Mouse (Mus musculus): ENCODE results near the gene Rbm47. TPM values are rescaled to one million over a fixed set of nuclear protein-coding genes. Genes with fewer than 3 reads are reported as not detected.
A peak's percentile ranks its signal among the peaks of the same experiment; 100 is the strongest.

Gene Rbm47
- polyA plus RNA-seq, 1 experiment from 2014 or later = 28.5 TPM

DNA sequence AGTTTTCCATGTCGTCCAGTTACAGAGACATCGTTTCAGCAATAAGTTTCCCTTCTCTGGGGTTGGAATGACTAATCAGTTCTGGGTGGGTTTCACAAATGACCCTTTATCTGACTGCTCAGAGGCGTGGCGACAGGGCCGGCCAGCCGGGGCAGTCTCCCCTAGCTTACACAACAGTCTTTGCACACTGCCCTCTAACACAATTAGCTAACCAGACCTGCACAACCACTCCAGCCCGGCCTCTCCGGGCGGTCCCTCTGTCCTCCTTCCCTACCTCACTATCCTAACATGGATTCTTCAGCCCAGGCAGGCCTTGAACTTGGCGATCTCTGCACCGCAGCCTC lies 90.7 kb downstream of the Rbm47 start:
- no peaks in the 10 kb centered on the region for H3K27me3 ChIP-seq
- WGBS = 54% methylated on average over 11 of the region's 11 CpGs
- H3K9me3 ChIP-seq = no peaks in the 10 kb centered on the region
- peak overlapping the region; percentile 43 for H3K4me2 ChIP-seq
- H3K4me1 ChIP-seq = peaks cover 25% of the 10 kb centered on the region
- H3K36me3 ChIP-seq = no peaks in the 10 kb centered on the region
- H3K27ac ChIP-seq = peak overlapping the region; percentile 93
- no peak overlapping the region for H3K4me3 ChIP-seq
- ATAC-seq (ENCODE audit: borderline replicate concordance, extremely low read depth, low FRiP score, low TSS enrichment) = no peak
- H3K9ac ChIP-seq = no peak overlapping the region

DNA sequence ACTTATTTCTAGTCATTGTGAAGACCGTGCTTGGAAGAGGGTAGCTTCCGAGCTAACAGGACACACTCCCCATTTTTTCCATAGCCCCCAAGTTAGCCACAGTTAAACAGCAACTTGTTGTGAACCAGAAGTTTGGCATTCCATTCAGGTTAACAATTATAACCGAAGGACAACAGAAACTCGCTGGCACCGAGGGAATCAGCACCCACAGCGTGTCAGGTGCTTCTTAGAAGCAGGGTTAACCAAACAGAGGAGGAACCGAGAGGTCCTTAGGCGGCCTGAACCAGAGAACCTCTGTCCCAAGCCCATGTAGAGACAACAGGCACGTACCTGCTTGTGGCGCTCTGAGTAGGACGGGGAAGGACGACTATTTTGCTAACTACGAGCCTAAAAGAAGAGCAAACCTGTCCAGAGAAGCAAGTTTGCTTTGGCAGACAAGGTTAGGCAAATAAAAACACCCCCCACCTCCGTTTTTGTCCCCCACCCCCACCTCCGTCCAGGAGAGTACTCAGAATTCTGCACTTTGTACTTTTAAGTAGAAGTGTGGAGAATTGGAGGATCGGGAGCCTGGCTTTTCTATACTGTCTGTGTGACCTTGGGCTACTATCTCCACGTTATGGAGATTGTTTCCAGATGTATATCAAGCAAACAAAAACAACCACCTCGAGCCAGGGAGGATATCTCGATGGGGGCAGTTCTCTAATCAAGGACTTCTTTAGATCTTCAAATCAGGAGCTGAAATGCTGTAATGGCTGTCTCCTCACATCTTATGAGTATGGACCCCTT lies 91.3 kb downstream of the Rbm47 start:
- H3K9me3 ChIP-seq = no peaks in the 10 kb centered on the region
- no peak overlapping the region for H3K4me3 ChIP-seq
- H3K27ac ChIP-seq = peak overlapping the region; percentile 93
- no peaks in the 10 kb centered on the region for H3K27me3 ChIP-seq
- H3K9ac ChIP-seq = no peak overlapping the region
- WGBS = 54% methylated on average over 19 of the region's 19 CpGs
- ATAC-seq (ENCODE audit: borderline replicate concordance, extremely low read depth, low FRiP score, low TSS enrichment) = no peak
- peak overlapping the region; percentile 43 for H3K4me2 ChIP-seq
- peaks cover 27% of the 10 kb centered on the region for H3K4me1 ChIP-seq
- H3K36me3 ChIP-seq = no peaks in the 10 kb centered on the region

DNA sequence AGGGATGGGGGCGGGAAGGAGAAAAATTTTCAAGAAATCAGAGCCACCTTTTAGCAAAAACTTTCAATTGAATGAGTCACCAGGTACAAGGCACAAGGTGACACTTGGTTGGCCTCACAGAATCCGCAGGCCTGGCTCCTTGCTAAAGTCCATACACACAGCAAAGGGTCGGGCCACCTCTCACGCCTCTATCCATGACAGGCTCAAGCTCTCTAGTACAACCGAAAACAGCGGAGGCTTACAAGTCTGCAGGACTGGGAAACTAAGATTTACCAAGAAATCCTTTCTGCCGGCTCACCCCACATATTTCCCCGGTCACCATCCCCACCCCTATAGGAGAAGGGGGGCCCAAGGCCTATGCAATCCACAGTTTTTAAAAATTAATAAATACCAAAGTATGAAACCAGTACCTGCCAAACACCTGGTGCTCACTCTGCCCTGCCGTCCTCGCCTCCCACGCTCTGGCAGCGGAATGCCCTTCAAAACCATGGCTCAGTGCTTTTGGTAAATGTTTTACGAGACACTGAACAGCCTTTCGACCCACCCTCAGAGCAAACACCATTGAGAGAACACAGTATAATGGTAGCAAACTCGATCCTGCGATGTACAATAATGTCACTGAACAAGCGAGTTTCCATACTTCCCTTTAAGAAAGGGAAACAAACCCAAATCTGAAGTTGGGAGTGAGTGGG lies 92.2 kb downstream of the Rbm47 start:
- H3K4me2 ChIP-seq = peak overlapping the region; percentile 43
- peaks cover 29% of the 10 kb centered on the region for H3K4me1 ChIP-seq
- H3K9me3 ChIP-seq = no peaks in the 10 kb centered on the region
- peak overlapping the region; percentile 27 for H3K4me3 ChIP-seq
- ATAC-seq (ENCODE audit: borderline replicate concordance, extremely low read depth, low FRiP score, low TSS enrichment) = peak; percentile 66
- H3K27ac ChIP-seq = peak overlapping the region; percentile 93
- WGBS = 64% methylated on average over 17 of the region's 17 CpGs
- H3K36me3 ChIP-seq = no peaks in the 10 kb centered on the region
- H3K9ac ChIP-seq = 0 out of 2 replicates have a peak overlapping the region, but pooled peaks have one; percentile 17
- H3K27me3 ChIP-seq = no peaks in the 10 kb centered on the region

DNA sequence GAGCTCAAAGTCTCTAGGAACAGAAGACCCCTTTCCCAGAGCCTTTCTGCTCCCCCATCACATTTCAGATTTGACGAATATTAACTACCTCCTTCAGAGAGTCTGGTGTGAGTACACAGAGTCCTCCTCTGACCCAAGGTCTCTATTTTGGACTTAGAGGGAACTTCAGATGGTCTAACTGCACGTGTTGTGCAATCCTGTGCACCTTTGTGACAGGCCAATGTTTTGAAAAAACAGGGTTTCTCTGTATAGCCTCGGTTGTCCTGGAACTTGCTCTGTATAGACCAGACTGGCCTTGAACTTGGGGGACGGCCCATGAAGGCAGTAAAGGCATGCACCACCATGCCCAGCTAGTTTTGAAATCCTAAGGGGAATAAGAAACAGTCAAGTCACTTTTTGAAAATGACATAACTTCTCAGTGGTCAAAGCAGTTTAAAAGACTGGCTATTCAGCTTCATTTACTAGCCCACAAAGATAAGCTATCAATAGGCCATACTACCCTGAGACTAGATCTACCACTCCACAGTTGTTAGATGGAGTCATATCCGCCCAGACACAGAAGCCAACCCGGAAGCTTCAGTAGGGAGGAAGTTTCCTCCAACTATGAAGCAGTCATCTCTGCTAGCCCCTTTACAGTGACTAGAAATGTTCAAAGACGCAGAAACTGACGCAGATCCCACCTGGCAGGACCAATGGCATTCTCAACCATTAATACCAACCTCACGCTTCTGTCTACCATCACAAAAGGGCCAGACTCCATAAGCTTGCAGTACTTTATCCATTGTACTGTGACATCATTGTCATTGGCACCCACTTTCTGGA lies 93.3 kb downstream of the Rbm47 start:
- Histone ChIP-seq H3K36me3 (no peaks in the 10 kb centered on the region), H3K9ac (no peak overlapping the region), H3K27ac (peak overlapping the region; percentile 93; the same call in 1 of the 2 replicates), H3K9me3 (no peaks in the 10 kb centered on the region), H3K4me1 (peaks cover 38% of the 10 kb centered on the region), H3K27me3 (no peaks in the 10 kb centered on the region), H3K4me2 (peak overlapping the region; percentile 43), H3K4me3 (peak overlapping the region; percentile 27; the same call in 1 of the 2 replicates)
- no peak for ATAC-seq (ENCODE audit: borderline replicate concordance, extremely low read depth, low FRiP score, low TSS enrichment)
- 65% methylated on average over 9 of the region's 9 CpGs for WGBS

DNA sequence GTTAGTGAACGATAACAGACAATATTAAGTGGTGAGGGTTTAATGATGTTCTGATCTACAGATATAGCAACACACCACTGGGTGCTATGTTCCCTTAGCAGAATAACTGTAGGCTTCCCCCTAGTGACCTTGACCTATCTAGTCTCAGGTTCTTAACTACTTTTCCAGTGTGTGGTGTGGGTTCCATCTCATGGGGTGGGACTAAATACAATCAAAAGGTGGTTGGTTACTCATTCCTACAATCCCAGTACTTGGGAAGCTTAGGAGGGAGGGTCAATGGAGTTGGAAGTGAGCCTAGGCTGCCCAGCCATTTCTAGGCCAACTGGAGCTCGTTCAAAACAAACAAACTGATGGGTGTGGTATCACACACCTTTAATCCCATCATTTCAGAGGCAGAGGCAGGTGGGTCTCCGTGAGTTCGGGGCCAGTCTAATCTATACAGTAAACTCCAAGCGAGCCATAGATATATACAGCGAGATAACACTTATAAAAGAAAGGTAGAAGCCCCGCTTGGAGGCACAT lies 94.4 kb downstream of the Rbm47 start:
- 82% methylated on average over 7 of the region's 7 CpGs for WGBS
- Histone ChIP-seq H3K27ac (peak overlapping the region; percentile 87; the same call in 1 of the 2 replicates), H3K9me3 (no peaks in the 10 kb centered on the region), H3K36me3 (no peaks in the 10 kb centered on the region), H3K4me3 (no peak overlapping the region), H3K4me2 (0 out of 2 replicates have a peak overlapping the region, but pooled peaks have one; percentile 10), H3K27me3 (no peaks in the 10 kb centered on the region), H3K9ac (no peak overlapping the region), H3K4me1 (peaks cover 38% of the 10 kb centered on the region)
- ATAC-seq (ENCODE audit: borderline replicate concordance, extremely low read depth, low FRiP score, low TSS enrichment) = no peak

DNA sequence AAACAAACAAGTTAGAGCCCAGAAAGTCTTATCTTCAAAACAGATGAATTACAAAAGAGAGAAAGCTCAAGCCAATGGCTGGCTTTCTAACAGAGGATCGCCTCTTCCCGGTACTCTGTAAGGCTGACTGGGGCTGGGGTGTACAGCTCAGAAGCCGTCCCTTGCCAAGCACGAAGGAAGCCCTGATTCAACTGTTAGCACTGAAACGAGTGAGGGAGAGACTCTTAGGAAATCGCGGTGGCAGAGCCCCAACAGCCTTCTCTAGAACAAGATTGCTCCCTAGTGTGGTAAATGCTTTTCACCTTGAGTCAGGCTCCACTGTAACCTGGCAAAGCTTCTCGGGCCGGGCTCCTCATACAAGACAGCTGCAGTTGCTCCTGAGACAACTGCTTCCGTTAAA lies 95.5 kb downstream of the Rbm47 start:
- Histone ChIP-seq H3K9ac (no peak overlapping the region), H3K4me1 (peaks cover 35% of the 10 kb centered on the region), H3K36me3 (no peaks in the 10 kb centered on the region), H3K27me3 (no peaks in the 10 kb centered on the region), H3K4me3 (no peak overlapping the region), H3K9me3 (no peaks in the 10 kb centered on the region), H3K4me2 (peak overlapping the region; percentile 39), H3K27ac (peak overlapping the region; percentile 87)
- ATAC-seq (ENCODE audit: borderline replicate concordance, extremely low read depth, low FRiP score, low TSS enrichment) = peak; percentile 50
- 14% methylated on average over 10 of the region's 10 CpGs for WGBS

DNA sequence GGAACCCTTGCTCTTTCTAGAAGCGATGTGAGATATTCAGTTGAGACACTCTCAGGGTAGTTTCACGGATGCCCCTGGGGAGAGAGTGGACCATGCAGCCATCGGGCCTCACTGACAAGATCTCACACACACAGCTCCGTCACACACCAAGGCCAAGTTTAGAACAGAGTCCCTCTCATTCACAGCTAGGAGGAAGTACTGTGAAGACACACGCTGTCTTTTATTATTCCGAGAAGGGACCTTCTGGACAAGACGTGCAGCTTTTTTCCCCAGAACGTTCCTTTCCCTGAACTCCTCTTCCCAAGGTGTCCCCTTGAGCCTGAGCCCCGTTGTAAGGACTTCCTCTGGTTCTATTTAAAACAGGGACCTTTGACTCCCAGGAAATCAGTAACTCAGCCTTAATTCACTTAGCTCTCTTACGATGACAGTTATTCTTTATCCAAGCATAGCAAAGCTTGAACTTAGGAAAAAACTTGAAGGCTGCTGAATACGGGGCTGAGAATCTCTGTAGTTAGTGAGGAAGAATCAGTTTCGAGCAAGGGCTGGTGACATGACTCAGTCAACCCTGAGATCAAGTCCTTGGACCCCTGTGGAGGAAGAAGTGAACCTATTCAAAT lies 96.1 kb downstream of the Rbm47 start:
- ATAC-seq (ENCODE audit: borderline replicate concordance, extremely low read depth, low FRiP score, low TSS enrichment) = no peak
- peak overlapping the region; percentile 87 for H3K27ac ChIP-seq
- WGBS = 37% methylated on average over 12 of the region's 12 CpGs

DNA sequence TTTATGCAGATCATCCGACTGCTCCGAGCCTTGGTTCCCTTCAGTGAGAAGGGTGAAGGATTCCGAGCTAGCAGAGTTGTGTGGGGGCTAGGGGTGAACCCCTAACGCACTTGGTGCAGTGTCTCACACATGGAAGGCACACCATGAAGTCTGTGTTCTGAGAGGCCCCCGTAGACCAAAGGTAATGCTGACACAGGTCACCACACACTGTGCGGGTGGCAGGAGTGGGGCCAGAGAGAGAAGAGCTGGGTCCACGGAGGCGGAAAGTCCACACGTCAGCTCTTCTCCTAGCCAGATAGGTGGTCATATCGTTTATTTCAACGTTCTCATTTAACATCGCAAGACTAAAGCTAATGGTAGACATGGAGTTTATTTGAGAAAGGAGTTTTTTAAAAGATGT lies 97.0 kb downstream of the Rbm47 start:
- H3K27ac ChIP-seq = no peak overlapping the region
- H3K4me2 ChIP-seq = no peak overlapping the region
- H3K36me3 ChIP-seq = no peaks in the 10 kb centered on the region
- H3K4me3 ChIP-seq = no peak overlapping the region
- peaks cover 30% of the 10 kb centered on the region for H3K4me1 ChIP-seq
- H3K9me3 ChIP-seq = no peaks in the 10 kb centered on the region
- no peaks in the 10 kb centered on the region for H3K27me3 ChIP-seq
- 90% methylated on average over 12 of the region's 12 CpGs for WGBS
- ATAC-seq (ENCODE audit: borderline replicate concordance, extremely low read depth, low FRiP score, low TSS enrichment) = no peak
- H3K9ac ChIP-seq = no peak overlapping the region

More for the DNA sequence above, 96.1 kb downstream of the Rbm47 start:
- Histone ChIP-seq H3K9ac (0 out of 2 replicates have a peak overlapping the region, but pooled peaks have one; percentile 8), H3K36me3 (no peaks in the 10 kb centered on the region), H3K4me1 (peaks cover 30% of the 10 kb centered on the region), H3K9me3 (no peaks in the 10 kb centered on the region), H3K4me3 (no peak overlapping the region), H3K27me3 (no peaks in the 10 kb centered on the region), H3K4me2 (peak overlapping the region; percentile 39)

DNA sequence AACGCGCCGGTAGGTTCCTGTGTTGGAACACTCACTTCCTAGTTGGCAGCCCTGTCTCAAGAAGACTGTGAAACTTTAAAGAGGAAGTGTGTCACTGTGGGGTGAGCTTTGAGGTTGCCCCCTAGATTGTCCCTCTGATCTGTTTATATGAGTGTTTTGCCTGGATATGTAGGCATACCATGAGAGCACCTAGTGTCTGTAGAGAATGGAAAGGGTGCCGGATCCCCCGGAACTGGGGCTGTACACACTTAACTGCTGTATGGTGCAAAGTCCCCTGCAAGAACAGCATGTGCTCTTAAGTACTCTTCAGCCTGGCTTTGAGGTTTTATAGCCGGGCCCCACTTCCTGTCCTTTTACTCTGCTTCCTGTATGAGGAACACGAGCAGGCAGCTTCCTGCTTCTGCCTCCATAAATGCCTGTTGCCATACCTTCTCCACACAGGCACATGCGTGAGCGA lies 97.9 kb downstream of the Rbm47 start:
- no peaks in the 10 kb centered on the region for H3K9me3 ChIP-seq
- H3K4me1 ChIP-seq = peaks cover 35% of the 10 kb centered on the region
- no peak for ATAC-seq (ENCODE audit: borderline replicate concordance, extremely low read depth, low FRiP score, low TSS enrichment)
- WGBS = 65% methylated on average over 9 of the region's 9 CpGs
- no peak overlapping the region for H3K9ac ChIP-seq
- H3K27ac ChIP-seq = peak overlapping the region; percentile 54; the same call in 1 of the 2 replicates
- no peaks in the 10 kb centered on the region for H3K27me3 ChIP-seq
- no peak overlapping the region for H3K4me3 ChIP-seq
- no peaks in the 10 kb centered on the region for H3K36me3 ChIP-seq
- H3K4me2 ChIP-seq = no peak overlapping the region

DNA sequence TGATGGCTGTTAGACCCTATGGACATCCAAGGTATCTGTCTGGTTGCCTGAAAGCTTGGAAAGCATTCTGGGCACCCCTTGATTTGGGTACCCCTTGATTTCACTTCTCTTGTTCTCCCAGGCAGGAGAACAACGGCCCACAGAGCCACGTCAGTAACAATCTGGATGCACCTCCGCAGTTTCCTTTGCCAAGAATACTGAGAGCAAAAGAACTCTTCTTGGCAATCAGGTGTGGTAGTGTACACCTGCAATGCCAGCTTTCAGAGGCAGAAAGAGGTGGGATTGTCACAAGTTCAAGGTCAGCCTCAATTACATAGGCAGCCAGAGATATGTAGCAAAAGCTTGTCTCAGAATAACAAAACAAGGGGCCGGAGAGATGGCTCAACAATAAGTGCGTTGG lies 98.7 kb downstream of the Rbm47 start:
- ATAC-seq (ENCODE audit: borderline replicate concordance, extremely low read depth, low FRiP score, low TSS enrichment) = no peak
- Histone ChIP-seq H3K36me3 (no peaks in the 10 kb centered on the region), H3K27me3 (no peaks in the 10 kb centered on the region), H3K4me1 (peaks cover 41% of the 10 kb centered on the region), H3K4me3 (no peak overlapping the region), H3K27ac (no peak overlapping the region), H3K9me3 (no peaks in the 10 kb centered on the region), H3K9ac (no peak overlapping the region), H3K4me2 (no peak overlapping the region)
- 85% methylated on average over 5 of the region's 5 CpGs for WGBS

DNA sequence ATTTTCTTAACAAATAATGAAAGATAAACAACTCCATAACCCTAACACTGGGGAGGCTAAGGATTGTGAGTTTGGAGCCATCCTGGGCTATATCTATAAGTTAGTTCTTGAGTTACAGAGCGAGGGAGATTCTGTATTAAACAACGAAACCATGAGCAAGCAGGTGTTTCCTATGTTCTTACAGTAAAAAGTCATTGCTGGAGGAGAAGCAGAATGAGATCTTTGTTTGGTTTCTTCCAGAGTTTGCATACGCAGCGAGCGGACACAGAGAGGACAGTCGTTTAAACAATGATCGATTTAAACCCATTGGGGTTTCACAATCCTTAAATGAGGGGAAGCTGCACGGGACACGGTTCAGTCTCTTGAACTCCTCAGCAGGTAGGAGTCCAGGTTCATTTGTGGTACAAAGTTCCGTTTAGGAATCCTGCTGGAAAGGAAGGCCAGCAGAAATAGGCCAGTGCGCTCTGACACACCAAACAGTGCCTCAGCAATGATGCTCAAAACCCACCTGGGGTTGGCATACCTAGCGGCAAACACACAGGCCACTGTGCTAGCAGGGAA lies 99.2 kb downstream of the Rbm47 start:
- Histone ChIP-seq H3K4me3 (no peak overlapping the region), H3K4me1 (peaks cover 40% of the 10 kb centered on the region), H3K27me3 (no peaks in the 10 kb centered on the region), H3K4me2 (no peak overlapping the region), H3K9ac (no peak overlapping the region), H3K9me3 (no peaks in the 10 kb centered on the region), H3K27ac (no peak overlapping the region), H3K36me3 (no peaks in the 10 kb centered on the region)
- 63% methylated on average over 12 of the region's 12 CpGs for WGBS
- no peak for ATAC-seq (ENCODE audit: borderline replicate concordance, extremely low read depth, low FRiP score, low TSS enrichment)
